Mouse (Mus musculus): ENCODE results near the gene Pycr1.
"Not testable (repeated sequence)": the region's sequence is repeated elsewhere in the genome, so short reads cannot be mapped to it uniquely, and the experiment has no call there.

Gene Pycr1

DNA sequence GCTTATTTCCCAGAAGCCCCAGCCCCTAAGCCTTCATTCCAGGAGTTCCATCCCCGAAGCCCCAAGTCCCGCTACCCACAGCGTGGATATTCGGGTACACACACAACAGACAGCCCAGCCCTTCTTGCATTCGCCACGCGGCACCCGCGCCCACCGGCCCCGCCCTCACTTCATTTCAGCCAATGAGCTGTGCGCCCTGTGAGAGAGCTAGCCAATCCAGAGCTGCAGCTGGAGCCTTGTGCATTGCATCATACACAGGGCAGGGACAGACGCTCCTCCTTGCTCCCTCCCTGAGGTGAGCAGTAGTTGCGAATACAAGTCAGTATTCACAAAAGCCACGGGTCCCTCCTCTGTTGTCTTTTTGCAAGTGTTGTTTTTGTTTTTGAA, at the start of gene Pycr1:
Gene Pycr1, minus strand, starts transcription at position 169 of the 387 bp plus-strand sequence.
- in situ Hi-C loops (cut with MboI; ENCODE audit: unreplicated experiment in 2 of 2), result no loop called here

DNA sequence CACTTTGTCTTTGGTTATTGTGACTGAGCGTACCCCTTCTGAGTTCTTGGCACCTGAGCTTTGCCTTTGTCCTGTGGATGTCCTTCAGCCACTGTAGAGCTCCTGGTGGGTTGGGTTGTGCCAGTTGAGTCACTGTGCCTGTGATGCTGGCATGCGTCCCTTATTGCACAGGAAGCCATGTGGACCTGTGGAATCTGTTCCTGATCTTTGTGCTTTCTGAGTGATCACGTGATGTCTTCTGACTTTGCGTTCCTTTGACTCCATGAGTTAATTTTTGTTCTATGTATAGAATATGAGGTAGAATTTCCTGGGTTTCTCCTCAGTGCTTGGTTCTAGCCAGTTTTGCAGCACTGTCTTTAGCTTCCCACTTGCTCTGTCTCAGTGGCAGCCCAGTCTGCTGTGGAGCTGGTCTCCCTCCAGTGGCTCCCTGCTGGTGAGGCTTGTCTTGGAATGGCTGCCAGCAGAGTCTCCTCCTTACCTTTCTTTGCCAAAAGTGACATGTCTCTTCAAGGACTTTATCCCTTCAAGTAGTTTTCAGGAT, 49.0 kb upstream of the Pycr1 start:
- in situ Hi-C loops (cut with MboI; ENCODE audit: unreplicated experiment in 2 of 2), result no loop called here

DNA sequence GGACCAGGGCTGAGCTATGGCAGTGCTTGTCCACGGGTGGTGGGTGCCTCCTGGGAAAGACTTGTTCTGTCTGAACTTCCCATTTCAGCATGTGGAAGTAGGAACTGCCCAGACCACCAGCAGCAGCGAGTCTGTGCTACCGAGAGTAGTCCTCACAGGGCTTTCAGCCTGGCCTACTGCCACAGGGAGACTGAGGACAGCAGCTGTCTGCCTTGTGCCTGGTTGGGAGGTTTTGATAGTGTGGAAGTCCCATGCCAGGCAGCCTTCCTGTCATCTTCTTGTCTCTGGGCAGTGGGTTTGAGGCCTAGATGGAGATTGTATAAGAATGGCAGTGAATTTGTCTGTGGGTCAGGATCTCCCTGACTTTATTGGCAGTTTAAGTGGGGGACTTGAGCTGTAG, 45.8 kb upstream of the Pycr1 start:
- in situ Hi-C loops (cut with MboI; ENCODE audit: unreplicated experiment in 2 of 2), result no loop called here

DNA sequence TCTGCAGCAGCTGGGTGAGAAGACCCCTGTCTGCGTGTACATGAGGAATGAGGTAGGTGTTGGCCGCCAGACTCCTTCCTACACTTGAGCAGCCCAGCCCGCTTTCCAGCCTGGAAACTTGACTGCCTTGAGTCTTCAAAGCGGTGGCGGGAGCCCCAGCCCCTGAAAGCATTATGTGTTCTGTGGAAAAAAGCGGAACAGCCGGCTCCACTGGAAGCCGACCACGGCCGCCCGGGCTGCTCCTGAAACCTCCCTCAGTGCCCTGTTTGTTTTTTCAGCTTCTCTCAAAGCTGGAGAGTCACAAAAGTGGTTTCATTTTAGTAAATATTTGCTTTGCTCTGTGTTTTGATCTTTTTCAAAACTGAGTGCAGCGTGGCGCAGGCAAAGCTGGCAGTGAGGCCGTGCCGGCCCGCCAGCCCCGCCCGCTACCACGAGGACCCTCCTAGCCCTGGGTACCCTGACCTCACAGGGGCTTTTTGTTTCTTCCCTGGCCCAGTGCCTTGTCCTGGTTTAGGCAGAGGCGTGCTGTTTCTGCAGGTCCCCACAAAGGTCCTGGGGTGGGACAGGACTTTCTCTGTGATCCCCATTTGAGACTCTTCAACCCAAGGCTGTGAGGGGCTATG, 43.2 kb upstream of the Pycr1 start:
- in situ Hi-C loops (cut with MboI; ENCODE audit: unreplicated experiment in 2 of 2), result no loop called here

DNA sequence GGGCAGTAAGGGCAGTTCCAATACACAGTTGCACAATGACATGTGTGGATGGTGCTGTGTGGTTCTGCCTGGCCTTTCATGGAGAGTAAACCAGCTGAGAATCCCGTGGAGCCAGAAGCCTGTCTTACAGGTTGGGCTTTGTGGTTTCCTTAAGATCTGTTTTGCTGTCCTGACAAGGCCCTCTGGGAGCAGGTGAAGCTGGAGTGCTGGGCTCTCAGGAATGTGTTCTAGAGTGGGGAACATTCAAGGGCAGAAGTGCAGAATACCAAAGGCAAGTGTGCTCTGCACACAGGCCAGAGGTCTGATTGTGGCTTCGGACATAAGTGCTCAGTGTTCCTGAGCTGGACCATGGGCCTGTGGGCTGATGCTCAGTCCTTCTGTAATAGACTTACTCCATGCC, 41.1 kb upstream of the Pycr1 start:
- in situ Hi-C loops (cut with MboI; ENCODE audit: unreplicated experiment in 2 of 2), result loop anchor here in 1 of 2 experiments (5.0 kb wide), 1 partner anchor 62 kb away; no protein-coding TSS in a partner anchor

DNA sequence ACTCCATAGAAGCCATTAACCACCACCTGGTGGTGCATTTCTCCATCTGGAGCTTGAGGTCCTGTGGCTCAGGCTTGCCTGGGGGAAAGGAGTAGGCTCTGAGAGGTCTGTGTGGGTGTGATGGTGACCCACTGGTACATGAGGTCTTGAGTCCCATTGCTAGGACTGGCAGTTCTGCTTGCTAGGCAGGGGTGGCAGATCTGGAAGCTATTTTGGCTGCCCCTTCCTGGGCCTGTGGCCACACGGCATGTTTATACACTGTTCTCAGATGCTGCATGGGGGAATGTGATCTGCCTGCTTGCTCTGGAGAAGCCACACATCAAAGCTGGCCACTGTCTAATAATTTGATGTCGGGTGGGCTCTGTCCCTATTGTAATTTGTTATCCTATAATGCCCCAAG, 40.5 kb upstream of the Pycr1 start:
- in situ Hi-C loops (cut with MboI; ENCODE audit: unreplicated experiment in 2 of 2), result loop anchor here in 1 of 2 experiments (5.0 kb wide), 1 partner anchor 62 kb away; no protein-coding TSS in a partner anchor

DNA sequence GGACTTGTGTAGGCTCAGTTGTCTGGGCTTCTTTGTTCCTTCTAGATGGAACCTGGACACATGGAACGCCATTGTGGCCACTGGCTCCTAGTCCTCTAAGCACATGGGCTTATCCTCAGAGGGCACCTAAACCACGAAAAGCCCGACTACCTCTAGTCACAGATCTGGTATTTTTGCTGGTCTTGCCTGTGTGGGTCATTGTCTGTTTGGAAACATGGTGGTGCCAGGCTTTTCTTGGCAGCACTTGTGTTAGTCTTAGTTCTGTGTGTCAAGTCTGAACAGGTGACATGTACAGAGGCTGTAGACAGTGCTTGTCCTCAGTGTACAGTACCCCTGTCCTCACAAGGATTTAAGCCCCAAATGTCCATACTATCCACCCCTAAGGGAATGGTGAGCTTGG, 40.0 kb upstream of the Pycr1 start:
- in situ Hi-C loops (cut with MboI; ENCODE audit: unreplicated experiment in 2 of 2), result loop anchor here in 1 of 2 experiments (5.0 kb wide), 1 partner anchor 61 kb away; no protein-coding TSS in a partner anchor

DNA sequence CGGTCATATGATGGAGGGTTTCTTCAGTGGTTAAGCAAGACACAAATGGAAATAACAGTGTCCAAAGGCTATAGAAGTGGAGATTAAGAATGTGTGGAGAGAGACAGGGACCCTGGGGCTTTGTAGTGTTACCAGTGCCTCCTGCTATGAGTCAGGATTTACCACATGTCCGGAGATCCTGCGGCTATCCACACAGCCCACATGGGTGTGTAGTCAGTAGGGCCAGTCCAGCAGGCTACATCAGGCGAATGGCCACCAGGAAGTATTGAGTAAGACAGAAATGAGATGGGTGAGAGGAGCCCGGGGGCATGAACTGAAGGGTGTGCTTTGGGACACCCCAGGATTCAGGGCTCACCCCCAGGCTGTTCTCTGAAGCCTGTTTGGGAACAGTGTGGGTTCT, 39.1 kb upstream of the Pycr1 start:
- in situ Hi-C loops (cut with MboI; ENCODE audit: unreplicated experiment in 2 of 2), result loop anchor here in 1 of 2 experiments (5.0 kb wide), 1 partner anchor 60 kb away; no protein-coding TSS in a partner anchor

DNA sequence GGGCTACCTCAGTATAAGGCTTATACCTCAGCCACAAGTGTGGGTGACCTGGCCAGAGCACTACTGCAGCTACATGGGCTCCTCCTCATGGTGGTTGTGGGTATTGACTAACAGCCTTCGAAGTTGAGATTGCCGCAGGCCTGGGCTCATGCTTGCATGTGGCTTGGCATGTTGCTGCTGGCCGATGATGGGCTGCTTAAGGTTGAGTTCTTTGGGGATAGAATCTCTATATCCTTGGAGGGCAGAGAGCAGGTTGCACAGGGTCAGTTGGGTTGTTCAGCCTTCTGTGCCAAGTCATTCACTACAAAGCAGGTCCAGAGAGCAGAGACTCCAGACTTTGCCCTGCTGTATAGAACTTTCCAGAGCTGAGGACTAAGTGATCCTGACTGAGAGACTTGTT, 36.3 kb upstream of the Pycr1 start:
- in situ Hi-C loops (cut with MboI; ENCODE audit: unreplicated experiment in 2 of 2), result loop anchor here in 1 of 2 experiments (5.0 kb wide), 1 partner anchor 58 kb away; no protein-coding TSS in a partner anchor

DNA sequence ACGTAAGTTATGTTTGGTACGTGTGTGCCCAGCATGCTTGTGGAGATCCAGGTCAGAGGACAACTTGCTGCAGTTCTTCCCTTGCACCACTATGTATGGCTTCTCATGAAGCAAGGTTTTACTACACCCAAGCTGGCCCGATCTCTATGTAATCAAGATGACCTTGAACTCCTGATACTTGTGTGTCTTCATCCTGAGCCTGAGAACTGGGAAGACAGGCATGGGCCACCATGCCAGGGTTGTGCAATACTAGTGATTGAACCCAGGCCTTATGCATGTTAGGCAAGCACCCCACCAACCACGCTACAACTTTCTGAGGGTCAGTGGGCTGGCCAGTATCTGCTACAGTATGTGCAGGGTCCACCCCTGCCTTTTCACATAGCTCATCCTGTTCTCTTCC, 33.4 kb upstream of the Pycr1 start:
- in situ Hi-C loops (cut with MboI; ENCODE audit: unreplicated experiment in 2 of 2), result no loop called here

DNA sequence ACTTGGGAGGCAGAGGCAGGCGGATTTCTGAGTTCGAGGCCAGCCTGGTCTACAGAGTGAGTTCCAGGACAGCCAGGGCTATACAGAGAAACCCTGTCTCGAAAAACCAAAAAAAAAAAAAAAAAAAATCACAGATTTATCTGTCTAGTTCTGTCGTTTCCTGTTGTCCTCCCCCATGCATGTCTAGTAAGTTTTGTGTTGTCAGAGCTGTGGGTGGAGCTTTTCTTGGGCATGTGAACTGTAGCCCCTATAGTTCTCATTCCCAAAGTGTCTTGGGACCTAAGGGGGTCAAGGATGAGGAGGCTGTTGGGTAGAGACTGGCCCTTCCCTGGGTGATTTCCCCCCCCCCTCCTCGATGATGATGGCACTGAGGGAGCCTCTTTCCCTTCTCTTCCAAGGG, 32.3 kb upstream of the Pycr1 start:
- in situ Hi-C loops (cut with MboI; ENCODE audit: unreplicated experiment in 2 of 2), result not testable (repeated sequence)

DNA sequence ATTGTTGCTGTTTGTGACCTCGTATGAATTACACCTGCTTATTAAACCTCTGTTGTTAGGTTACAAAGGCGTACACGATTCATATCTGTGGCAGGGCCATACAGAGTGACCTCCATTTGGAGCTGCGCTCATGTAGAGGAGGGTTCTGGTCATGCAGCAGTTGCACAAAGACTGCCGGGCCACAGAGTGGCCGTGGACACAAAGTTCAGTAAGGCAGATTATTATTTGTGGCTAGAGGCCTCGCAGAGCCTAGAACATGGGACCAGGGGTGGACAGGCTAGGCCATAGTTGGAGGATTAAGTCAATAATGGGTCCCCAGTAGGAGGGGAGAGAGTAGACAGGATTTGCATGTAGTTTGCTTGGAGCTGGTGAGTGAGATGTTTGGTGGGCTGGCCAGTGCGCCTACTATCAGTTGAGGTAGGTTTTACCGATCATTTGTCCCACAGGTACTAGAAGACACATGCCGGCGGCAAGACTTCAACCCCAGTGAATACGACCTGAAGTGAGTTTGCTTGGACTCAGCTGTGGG, 30.1 kb upstream of the Pycr1 start:
- in situ Hi-C loops (cut with MboI; ENCODE audit: unreplicated experiment in 2 of 2), result loop anchor here in 1 of 2 experiments (5.0 kb wide), 2 partner anchors 39 to 41 kb away; partner anchors contain the start of genes Cenpx, Lrrc45 and Mafg

DNA sequence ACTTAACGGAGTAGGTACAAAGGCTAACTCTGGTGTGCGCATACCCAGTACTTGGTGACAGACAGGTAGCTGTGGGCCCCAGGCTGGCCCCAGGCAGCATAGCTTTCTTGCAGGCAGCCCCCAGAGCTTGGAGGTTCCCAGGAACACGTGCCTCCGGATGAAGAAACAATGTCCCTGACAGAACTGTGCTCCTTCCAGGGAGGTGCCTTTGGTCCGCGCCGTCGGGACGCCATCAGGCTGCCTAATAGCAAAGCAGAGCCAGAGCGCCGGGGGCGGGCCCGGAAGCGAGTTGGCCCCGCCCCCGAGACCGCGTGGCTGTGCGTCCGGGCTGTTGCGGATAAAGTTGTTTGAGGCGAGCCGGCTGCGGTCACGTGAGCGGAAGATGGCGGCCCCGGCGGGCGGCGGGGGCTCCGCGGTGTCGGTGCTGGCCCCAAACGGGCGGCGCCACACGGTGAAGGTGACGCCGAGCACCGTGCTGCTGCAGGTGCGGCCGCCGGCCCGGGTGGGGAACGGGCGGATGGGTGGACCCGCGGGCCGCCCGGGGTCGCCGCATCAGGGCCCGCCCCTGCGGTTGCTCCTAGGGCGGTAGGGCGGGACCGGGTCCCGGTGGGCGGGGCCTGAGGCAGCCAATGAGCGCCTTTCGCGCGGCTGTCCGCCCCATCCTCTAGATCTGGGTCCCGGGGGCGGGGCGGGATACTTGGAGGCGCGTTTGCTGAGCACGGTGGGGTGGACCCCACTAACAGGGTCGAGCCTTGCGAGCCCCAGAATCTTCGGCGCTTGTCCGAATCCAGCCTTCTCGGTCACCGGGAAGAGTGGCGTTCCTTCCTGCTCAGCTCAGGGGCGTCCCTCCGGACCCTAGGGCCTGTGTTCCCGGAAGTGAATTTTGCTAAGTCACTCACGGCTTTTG, 29.4 kb upstream of the Pycr1 start, which contains the start of gene Aspscr1:
Gene Aspscr1, plus strand, starts transcription at position 287 of the 907 bp plus-strand sequence.
- in situ Hi-C loops (cut with MboI; ENCODE audit: unreplicated experiment in 2 of 2), result loop anchor here in 1 of 2 experiments (5.0 kb wide), 2 partner anchors 39 to 41 kb away; partner anchors contain the start of genes Cenpx, Lrrc45 and Mafg

DNA sequence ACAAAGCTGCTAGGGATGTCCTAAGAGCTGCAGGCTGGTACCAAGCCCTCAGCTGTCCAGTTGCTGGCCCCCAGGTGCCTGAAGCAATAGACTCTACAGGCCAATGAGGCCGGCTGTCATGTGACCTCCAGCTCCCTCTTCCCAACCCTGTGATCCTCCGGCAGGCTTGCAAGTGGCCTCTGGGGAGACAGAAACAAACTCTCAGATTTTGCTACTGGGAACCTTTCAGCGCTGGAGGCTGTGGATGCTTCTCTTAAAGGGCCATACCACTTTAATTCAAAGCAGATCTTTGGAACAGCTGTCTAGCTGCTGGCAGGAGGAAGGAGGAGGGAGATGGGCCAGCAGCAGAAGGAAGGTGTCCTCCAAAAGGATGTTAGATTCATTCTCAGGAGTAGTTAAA, 23.0 kb upstream of the Pycr1 start:
- in situ Hi-C loops (cut with MboI; ENCODE audit: unreplicated experiment in 2 of 2), result no loop called here

DNA sequence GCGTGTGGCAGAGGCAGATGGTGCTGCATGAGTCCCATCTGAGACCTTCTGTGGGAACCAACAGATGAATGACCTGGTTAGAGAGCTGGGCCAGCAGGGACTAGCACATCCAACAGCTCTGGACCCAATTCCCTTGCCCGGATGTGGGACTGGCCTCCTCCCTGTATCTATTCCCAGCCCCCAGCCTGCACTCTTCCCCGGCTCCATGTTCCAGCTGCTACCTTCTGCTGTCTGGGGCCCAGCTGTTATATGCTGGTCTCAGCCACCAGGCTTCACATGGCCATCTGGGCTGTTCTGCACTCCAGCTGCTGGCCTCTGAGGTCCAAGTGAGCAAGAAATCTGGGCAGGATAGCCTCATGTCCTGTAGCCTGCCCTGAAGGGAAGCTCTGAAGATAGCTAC, 21.8 kb upstream of the Pycr1 start:
- in situ Hi-C loops (cut with MboI; ENCODE audit: unreplicated experiment in 2 of 2), result no loop called here

DNA sequence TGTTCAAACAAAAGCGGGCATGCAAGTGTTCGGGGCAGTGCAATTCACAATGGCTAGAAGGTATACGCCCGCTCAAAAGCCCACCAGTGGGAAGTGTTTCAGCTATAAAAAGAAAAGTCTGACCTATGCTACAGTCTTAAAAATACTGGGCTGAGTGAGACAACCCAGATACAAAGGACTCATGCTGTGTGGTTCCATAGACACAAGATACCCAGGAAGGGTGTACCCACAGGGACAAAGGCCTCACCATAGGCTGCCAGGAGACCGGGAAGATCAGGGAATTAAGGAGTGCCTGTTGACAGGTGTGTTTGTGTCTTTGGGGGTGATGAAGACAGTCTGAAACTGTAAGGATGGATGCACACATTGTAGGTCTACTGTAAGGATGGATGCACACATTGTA, 20.1 kb upstream of the Pycr1 start:
- in situ Hi-C loops (cut with MboI; ENCODE audit: unreplicated experiment in 2 of 2), result no loop called here

DNA sequence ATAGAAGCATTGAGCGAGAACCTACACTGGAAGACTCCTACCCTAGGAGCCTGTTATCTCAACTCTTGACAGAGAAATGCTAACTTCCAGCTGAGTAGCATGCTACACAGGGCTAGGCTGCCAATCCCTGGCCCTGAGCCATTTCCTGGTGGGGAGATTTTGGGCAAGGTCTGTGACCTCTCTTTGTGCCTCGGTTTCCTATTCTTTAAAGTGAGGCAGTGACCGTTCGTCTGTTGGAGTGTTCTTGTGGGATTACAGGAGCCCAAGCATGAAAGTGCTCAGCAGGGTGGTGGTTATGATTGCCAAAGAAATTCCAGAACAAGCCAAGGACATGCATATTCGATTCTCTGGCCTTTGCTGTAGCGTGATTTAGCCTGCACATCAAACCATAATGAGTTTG, 19.2 kb upstream of the Pycr1 start:
- in situ Hi-C loops (cut with MboI; ENCODE audit: unreplicated experiment in 2 of 2), result no loop called here

DNA sequence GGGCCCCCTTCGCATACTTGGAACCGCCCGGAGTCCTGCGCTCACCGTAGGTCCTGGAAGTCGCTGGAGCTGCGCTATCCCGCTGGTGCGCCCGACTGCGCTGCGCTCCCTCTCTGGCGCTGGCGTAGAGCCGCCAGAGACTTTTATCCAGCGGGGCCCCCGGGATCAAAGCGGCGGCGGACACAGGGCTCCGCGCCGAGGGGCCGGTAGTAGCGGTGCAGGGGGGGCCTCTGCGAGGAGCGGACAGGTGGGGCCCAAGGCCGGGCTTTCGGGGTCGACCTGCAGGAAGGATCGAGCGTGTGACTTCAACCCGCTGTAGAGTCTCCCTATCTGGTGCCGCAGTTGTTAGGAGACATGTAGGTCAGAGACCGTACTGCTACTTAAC, 17.5 kb upstream of the Pycr1 start, which contains the start of gene Notum:
Gene Notum, minus strand, starts transcription at position 100 of the 385 bp plus-strand sequence.
- in situ Hi-C loops (cut with MboI; ENCODE audit: unreplicated experiment in 2 of 2), result no loop called here

DNA sequence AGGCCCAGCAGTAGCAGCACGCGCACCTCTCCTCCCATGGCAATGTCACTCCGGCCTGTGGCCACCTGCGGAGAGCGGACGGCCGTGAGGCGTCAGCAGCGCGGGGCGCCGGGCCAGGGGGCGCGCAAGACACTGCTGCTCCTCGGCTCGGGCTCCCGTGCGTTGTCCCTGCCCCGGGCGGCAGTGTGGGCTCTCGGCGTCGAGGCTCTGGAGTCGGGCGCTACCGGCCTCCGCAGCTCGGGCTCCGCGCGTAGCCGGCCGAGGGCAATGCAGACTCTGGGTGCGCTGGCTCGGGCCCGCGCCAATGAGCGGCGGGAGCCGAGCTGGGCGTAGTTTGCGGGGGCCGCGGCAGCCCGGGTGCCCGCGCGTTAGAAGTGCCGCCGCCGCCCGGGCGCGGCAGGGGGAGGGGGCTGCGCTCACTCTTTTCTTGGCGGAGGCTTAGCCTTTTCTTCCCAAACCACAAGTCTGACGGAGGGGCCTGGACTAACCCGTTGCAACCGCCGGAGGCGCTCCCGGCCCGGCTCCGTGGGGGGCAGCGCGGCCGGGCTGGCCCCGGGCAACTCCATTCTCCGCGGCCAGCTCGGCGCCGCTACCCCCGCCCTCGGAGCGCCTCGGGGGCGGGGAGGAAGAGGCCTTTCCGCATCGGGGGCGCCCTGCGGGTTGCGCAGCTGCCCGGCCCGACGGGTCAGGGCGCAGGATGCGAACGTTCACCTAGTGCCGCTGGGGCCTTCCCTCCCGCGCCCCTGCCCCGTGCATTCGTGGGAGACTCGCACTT, 16.9 kb upstream of the Pycr1 start:
- in situ Hi-C loops (cut with MboI; ENCODE audit: unreplicated experiment in 2 of 2), result no loop called here
